Mouse (Mus musculus) T-helper 17 cell (primary cell): Measurements from ENCODE around the gene Hist2h2aa2.
"Not testable (repeated sequence)": the region's sequence is repeated elsewhere in the genome, so short reads cannot be mapped to it uniquely, and the experiment has no call there.

Source experiments
- in situ Hi-C, 2 experiments: fragments of 300-600 bp; cut with MboI, MseI; formaldehyde crosslinking; loops; 1 replicate in 1 of 2; 2 replicates in 1 of 2; pipeline ENCODE4 v1.15.1; 2025; ENCODE audit warnings: high pct_unique_total_duplicates in 2 of 2

The Hist2h2aa2 gene

DNA sequence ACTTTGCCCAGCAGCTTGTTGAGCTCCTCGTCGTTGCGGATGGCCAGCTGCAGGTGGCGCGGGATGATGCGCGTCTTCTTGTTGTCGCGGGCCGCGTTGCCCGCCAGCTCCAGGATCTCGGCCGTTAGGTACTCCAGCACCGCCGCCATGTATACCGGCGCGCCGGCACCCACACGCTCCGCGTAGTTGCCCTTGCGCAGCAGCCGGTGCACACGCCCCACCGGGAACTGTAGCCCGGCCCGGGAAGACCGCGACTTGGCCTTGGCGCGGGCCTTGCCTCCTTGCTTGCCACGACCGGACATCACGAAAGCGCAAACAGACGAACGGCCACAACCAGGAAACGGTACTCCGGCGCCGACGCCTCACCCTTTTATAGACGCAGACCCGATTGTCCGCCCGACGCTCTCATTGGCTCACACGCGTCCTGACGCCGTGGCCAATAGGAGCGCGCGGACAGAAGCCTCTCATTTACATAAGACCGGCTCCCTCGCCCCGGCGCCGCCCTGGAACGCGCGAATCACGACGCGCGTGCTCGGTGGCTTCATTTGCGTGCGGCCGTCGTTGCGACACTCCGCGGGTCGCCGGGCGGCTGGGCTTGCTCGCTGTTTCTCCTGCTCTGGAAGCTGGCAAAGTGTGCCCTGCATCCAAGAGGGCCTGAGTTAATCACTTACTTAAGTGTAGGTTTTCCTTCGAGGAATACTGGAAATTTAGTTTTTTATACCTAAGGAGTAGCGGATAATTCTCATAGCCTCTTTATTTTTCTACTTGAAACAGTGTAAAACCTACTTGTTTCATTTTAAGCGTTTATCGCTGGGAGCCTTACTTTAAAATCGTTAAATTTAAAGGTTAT, at the start of gene Hist2h2aa2:
Gene Hist2h2aa2, minus strand, starts transcription at position 328 of the 850 bp plus-strand sequence.
- in situ Hi-C loops = loop anchor here (10.0 to 25.0 kb wide), 2 partner anchors 585 to 1128 kb away; partner anchors contain the start of genes Mcl1 (in 1 of the 2), Pip5k1a (in 1 of the 2), Tmod4 (in 1 of the 2) and Vps72 (in 1 of the 2)

DNA sequence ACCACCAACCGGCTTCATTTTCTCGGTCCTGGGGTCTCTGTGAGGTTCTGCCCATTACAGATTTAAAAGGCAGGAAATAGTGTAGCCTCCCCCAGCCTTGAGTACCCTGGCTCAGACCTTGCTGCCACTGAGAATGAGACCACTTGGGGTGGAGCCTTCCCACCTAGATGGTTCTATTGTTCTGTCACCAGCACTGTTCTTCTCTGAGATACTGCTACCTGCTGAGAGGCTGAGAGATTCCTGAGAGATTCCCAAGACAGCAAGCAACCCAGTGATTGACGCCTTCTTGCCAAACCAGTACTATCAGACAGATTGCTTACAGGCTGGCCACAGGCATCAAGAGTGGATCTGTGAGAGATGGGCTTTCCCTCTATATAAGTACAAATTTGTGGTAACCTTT, 49.1 kb upstream of the Hist2h2aa2 start:
- in situ Hi-C loops = loop anchor here in 1 of 2 experiments (5.0 kb wide), 1 partner anchor 38 kb away; no protein-coding TSS in a partner anchor

DNA sequence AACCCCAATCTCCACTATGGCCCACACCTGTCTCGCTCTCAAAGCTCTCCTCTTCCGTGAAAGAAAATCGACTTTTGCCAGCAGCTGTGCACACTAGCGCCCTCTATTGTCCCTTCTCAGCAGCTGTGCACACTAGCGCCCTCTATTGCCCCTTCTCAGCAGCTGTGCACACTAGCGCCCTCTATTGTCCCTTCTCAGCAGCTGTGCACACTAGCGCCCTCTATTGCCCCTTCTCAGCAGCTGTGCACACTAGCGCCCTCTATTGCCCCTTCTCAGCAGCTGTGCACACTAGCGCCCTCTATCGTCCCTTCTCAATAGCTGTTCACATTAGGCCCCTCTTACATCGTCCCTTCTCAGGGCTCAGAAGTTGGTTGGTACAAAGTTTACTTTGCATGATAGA, 47.3 kb upstream of the Hist2h2aa2 start:
- in situ Hi-C loops = loop anchor here in 1 of 2 experiments (5.0 kb wide), 1 partner anchor 40 kb away; no protein-coding TSS in a partner anchor

DNA sequence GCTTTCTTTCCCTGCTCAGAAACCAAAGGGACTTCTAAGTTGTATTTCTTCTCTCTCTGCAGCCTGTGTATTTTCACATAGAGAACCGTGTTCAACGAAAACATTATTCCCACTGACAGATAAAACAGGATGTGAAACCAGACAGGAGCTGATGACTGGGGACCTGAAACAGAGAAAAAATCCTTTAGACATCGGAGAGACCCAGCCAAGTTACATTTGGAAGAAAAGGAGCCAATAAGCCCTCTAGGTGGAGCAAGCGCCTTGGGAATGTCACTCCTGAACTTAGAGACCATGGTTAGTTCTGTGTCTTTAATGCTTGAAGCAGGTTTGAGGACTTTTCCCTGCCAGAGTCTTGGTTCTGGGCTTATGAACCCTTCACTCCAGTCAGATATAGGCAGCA, 44.4 kb upstream of the Hist2h2aa2 start:
- in situ Hi-C loops = loop anchor here in 1 of 2 experiments (5.0 kb wide), 1 partner anchor 153 kb away; no protein-coding TSS in a partner anchor

DNA sequence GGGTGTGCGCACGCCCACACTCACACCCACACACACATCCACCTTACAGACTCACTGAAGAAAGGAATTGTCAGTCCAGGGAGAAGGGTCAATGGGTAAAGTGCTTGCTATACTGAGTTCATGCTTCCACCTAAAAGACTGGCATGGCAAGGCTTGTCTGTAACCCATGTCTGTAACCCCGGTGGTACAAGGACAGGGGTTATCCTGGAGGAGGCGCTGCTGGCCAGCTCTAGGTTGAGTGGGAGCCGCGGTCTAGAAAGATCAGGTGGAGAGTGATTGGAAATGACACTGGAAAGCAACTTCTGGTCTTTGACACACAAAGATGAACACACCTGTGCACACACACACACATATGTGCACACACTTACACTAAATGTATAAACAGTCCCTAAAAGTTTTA, 40.6 kb upstream of the Hist2h2aa2 start:
- in situ Hi-C loops = loop anchor here in 1 of 2 experiments (5.0 kb wide), 1 partner anchor 157 kb away; no protein-coding TSS in a partner anchor

DNA sequence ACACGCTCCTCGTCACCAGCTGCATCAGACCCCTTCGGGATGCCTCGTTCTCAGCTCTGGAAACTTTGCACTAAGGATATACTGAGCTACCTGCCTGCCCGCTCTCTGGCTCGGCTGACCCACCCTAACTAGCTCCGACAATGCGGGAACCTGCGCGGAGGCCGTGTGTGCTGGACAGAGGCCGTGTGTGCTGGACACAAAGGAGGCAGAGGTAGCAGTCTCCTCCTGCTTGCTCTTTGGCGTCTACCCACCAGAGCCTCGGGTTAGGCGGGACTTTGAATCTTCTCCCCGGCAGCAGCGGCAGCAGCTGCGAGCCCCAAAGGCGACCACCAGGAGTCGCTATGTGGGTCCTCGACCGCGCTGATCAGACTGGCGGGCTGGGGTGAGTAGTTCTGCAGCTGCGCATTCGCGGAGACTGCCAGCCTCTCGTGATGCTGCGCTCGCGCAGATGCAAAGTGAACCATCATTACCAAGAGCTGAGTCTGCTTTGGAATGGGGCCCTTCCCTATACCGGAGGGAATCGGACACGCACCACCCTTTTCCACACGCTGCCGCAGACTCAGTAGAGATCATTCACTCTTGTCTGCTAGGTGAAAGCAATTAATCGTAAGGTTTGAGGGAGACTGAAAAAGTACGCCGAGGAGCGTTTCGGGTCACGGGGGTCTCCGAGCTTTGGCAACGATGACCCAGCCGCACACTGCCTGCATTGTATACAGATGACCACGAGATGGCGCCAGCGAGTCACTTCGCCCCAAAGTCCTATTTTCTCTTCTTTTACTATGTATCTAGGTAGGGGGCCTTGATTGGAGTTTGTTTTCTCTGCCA, 37.9 kb upstream of the Hist2h2aa2 start:
- in situ Hi-C loops = loop anchor here in 1 of 2 experiments (5.0 kb wide), 1 partner anchor 49 kb away; no protein-coding TSS in a partner anchor

DNA sequence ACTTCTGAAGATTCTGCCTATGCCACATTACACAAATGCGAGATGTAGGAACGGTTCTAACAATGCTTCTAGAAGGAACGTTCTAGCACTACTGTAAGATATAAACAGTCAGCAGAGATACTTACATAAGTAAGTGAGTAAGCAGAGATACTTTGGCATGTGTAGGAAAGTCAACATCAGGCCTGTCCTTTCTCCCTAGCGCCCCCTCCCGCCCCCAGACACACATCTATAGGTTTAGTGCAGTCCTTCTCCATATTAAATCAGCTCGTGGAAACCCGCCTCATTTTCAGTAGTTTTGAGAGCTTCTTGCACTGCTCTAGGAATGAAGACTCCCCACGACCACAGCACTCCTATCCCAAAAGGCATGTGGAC, 37.3 kb upstream of the Hist2h2aa2 start:
- in situ Hi-C loops = loop anchor here in 1 of 2 experiments (5.0 kb wide), 1 partner anchor 50 kb away; no protein-coding TSS in a partner anchor

DNA sequence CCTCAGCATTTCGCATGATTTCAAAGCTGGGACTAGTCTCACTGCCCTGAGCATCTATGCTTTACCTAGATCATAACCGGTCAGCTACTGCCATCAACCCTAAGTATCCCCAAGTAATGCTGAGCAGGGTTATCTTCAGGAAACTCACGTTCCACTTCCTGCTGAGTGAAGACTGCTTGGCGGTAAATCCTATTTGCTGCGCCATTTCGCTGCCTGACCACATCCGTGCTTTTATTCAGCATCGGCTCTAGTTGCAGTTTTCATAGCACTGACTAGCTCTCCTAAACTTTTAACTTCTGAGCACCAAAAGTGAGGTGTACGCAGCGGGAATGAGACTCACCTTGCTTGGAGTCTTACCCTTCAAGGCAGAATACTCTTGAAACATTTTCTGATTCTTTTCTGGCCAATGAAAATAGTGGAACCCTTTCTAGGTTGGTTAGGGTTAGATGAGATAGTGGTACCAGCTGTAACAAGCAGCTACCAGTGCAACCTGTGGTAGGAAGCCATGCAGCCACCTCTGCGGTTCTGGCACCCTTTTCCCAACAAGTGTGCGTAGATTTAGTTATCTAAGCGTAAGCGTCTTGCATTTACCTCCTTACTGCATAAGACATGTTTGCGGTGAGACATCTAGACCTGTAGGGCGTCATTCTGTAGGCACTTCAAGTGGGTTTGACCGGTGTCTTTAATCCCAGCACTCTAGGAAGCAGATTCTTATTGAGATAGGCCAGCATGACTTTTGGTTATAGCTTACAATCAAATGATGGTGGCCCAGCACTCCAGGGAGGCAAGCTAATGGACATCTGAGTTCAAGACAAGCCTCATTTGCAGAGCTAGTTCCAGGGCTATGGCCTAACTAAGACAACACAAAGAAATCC, 33.8 kb upstream of the Hist2h2aa2 start:
- in situ Hi-C loops = no loop called here

DNA sequence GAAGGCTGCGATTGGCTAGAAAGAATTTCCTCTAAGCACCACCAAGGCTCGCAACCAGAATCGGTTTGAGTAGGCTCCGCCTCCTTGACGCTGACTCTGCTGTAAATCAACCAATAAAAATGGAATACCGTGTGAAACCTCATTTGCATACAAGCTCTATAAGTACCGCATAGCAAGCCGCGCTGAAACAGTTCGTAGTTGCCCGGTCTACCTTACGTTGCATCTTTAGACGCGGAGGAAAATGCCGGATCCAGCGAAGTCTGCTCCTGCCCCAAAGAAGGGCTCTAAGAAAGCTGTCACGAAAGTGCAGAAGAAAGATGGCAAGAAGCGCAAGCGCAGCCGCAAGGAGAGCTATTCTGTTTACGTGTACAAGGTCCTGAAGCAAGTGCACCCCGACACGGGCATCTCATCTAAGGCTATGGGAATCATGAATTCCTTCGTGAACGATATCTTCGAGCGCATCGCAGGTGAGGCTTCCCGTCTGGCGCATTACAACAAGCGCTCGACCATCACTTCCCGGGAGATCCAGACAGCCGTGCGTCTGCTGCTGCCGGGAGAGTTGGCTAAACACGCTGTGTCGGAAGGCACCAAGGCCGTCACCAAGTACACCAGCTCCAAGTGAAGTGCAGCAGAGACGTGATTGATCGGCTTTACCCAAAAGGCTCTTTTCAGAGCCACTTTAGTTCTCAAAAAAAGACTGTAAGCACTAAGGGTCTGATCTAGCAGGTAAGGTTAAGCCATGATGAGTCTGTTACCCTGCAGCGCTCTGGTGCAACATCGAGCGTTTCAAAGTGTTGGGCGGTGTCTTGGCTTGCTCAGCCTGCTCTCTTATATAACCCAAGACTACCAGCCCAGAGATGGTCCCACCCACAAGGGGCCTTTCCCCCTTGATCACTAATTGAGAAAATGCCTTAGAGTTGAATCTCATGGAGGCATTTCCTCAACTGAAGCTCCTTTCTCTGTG, 29.7 kb upstream of the Hist2h2aa2 start, which contains the start of gene Hist2h2bb:
Gene Hist2h2bb, plus strand, starts transcription at position 242 of the 964 bp plus-strand sequence.
- in situ Hi-C loops = no loop called here

DNA sequence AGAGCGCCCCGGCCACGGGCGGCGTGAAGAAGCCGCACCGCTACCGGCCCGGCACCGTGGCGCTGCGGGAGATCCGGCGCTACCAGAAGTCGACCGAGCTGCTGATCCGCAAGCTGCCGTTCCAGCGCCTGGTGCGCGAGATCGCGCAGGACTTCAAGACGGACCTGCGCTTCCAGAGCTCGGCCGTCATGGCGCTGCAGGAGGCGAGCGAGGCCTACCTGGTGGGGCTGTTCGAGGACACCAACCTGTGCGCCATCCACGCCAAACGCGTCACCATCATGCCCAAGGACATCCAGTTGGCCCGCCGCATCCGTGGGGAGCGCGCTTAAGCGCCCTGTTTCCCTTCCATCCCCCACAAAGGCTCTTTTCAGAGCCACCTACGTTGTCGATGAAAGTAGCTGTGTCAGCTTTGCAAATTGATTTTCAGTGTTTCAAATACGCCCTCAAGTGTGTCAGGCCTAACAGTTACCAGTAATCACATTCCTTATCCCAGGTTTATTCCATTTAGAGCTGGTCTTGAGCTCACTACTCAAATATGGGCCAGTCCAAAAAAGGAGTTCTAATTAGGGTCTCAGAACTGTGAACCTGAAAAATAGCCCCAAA, 28.8 kb upstream of the Hist2h2aa2 start:
- in situ Hi-C loops = not testable (repeated sequence)

DNA sequence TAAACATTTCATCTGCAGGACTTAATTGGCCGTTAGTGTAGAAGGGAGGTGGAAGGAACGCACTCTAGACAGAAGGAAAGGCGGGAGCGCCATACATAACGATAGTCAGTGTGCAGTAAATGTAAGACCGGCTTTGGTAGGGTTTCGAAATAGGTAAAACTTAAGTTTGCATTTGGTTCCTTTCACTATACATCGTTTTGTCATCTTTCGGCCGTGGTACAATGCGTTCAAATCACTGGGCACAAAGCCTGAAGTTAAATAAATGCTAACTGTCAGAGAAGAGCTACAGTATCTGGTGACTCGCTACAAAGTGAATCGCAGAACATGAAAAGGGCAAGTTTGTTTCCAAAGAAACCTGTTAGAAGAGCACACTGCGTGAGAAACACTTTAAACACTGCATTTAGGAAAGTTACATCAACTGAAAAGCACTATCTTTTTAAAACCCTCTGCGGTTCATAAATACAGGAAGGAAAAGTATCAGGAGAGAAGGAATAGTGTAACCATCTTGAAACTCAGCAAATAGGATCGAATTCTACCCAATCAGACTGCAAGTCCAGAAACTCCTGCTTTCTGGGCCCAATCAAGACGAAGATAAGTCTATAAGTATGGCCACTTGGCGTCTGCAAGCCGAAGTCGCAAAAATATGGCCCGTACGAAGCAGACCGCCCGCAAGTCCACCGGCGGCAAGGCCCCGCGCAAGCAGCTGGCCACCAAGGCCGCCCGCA, 28.1 kb upstream of the Hist2h2aa2 start, which contains the start of gene Hist2h3b:
Gene Hist2h3b, plus strand, starts transcription at position 604 of the 725 bp plus-strand sequence.
- in situ Hi-C loops = no loop called here

DNA sequence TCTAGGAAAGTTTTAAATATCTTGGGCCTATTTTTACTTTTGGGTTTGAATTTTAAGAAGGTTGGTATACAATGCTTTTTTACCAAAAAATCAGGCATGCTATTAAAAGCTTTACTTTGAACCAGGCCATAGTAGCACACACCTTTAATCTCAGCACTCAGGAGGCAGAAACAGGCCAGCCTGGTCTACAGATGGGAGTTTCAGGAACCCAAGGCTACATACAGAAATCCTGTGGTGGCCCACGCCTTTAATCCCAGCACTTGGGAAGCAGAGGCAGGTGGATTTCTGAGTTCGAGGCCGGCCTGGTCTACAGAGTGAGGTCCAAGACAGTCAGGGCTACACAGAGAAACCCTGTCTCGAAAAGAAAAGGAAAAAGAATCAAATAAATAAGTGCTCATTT, 27.5 kb upstream of the Hist2h2aa2 start:
- in situ Hi-C loops = no loop called here

DNA sequence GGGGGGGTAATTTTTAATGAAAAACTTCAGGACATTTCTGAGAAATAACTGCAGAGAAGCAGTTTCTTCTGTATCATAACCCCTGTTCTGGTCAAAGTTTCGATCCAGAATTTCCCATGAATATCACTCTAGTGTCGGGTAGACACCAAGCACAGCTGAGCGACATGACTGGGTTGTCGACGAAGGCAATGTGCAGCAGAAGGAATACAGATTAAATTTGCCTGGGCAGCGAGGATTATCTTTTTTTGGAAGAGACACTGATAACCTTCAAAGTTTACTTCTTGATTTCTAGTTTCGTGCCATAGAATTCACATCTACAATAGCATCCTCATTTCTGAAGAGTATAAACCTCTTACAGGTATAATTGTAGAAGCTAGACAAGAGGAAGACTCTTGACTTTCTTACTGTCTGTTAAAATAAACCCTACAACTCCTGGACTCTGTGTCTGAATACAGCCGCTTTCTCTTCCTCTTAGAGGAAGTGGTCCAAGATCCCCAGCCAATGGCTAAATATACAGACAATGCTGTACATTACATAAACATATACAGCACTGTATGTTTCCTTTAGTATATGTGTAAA, 26.1 kb upstream of the Hist2h2aa2 start:
- in situ Hi-C loops = no loop called here

DNA sequence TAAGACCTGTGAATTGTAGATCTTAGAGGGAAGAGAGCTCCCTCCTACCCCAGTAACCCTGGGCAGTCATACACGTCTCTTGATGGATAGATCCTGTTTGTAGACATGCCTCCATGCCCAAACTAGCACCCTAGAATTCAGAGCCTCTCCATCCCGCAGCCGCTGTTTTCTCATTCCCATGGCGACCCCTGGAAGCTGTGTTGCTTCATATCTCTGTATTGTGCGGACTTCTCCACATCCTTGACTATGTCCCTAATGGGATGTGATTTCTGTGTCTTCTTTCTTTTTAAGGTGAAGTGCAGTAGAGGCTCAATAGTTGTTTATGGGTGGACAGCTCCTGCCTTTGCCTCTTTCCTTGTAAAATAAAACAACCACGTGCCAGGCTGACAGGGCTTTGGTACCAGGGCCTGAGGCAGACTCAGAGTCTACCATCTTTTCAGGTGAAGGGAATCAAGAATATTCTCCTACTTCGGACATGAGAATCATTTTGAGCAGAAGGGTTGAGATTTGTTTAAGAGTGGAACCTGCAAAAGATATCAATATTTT, 24.4 kb upstream of the Hist2h2aa2 start:
- in situ Hi-C loops = no loop called here

DNA sequence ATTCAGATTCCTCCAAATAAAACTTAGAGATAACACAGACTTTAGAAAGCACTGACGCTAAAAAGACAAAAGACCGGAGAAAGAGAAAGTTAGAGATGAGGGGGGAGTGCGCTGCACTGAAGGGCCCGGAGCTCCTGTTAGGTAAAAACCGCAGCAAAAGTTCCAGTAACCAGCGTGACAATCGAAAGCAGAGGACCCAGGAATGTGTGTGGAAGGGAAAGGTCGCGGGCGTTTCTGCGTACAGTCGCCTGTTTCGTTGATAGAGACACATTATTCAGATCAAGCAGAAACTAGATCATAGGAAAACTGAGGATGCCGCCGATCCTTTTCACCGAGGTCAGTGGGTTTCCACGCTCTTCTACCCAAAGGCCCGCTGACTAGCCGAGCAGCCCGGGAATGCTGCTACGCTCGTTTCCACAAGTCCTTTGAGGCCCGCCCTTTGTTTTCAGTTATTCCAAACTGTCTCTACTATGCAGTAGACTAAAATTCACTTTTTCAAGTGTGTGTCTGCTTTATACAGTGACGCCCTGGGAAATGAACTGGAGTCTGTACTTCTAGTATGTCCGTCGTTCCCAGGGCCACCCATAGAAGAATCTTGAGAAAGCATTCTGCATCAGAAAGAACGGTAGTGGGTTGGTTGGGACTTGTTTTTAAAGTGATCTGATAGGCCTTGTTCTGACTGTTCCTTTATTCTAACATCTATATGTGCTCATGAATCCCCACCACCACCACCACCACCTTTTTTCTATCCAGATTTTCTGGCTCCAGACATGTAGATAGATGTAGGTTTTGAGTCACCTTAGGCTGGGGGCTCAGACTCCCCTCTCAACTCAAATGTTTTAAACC, 23.7 kb upstream of the Hist2h2aa2 start:
- in situ Hi-C loops = no loop called here

DNA sequence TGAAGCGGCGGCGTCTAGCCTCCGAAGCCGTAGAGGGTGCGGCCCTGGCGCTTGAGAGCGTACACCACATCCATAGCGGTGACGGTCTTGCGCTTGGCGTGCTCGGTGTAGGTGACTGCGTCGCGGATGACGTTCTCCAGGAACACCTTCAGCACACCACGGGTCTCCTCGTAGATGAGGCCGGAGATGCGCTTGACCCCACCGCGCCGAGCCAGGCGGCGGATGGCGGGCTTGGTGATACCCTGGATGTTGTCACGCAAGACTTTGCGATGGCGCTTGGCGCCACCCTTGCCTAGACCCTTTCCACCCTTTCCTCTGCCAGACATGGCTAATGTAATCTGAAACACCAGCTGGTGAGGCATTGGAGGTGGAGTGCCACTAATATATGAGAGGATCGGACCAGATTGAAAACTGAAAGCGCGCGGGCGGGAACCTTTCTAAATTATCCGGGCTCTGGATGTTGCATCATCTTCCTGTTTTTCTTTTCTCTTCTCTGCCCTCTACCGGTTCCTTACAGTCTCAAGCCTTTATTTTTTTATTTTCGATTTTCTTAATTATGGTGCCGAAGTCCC, 23.0 kb upstream of the Hist2h2aa2 start, which contains the start of gene Hist2h4:
Gene Hist2h4, minus strand, starts transcription at position 333 of the 572 bp plus-strand sequence.
- in situ Hi-C loops = no loop called here
